Mouse (Mus musculus): Measurements from ENCODE around the gene Upk1b. TPM values are rescaled to one million over a fixed set of nuclear protein-coding genes. Genes with fewer than 3 reads are reported as not detected.

Gene Upk1b
- under 1 TPM in 1 of 2 experiments, not detected in 1; 0.91 TPM for total RNA-seq (2023)

GRCm38 (mm10) chr16:38800091-38800490 is at the start of gene Upk1b:
Gene Upk1b (minus strand): TSS chr16:38800328.

DNA sequence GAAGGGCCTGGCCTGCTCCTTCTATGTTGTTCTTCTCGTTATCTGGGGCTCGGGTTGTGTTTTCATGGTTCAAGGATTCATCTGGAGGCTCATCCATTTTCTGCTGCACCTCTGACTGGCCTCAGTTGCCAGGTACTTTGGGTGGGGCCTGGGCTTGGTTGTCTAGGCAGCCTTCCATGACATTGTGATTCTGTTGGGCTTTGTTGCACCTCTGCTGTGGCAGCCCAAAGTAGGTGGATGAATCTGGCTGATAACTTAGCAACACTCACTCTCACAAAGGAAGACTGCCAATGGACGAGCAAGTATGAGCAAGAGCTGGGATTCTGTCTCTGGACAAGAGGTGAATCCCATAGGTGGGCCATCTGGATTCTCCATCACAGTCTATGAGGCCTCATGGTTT is 28.5 kb upstream of the Upk1b start, which contains the start of gene 4930435E12Rik:
Gene 4930435E12Rik, minus strand, starts transcription at position 101 of the 400 bp plus-strand sequence.

GRCm38 (mm10) chr16:38742113-38742658 is 57.9 kb downstream of the Upk1b start, which contains the start of gene B4galt4:
Gene B4galt4 (plus strand): TSS chr16:38742264.

Other genes starting within 250 kb of the Upk1b start
- gene Tmem39a, start 241.6 kb downstream of the Upk1b start, total RNA-seq (2023), result 10 to 100 TPM; 38.1 to 46.8 TPM
- gene Arhgap31, start 87.1 kb downstream of the Upk1b start, total RNA-seq (2023), result 10 to 100 TPM; 17.2 to 22.8 TPM
- gene B4galt4, start 58.1 kb downstream of the Upk1b start, total RNA-seq (2023), result 1 to 10 TPM; 3.6 to 4.7 TPM
- not detected for gene 4930435E12Rik, start 28.4 kb upstream of the Upk1b start, total RNA-seq (2023)
- not detected for gene Igsf11, start 92.3 kb upstream of the Upk1b start, total RNA-seq (2023)